Mouse (Mus musculus): ENCODE data around the gene Sycn.

DNA sequence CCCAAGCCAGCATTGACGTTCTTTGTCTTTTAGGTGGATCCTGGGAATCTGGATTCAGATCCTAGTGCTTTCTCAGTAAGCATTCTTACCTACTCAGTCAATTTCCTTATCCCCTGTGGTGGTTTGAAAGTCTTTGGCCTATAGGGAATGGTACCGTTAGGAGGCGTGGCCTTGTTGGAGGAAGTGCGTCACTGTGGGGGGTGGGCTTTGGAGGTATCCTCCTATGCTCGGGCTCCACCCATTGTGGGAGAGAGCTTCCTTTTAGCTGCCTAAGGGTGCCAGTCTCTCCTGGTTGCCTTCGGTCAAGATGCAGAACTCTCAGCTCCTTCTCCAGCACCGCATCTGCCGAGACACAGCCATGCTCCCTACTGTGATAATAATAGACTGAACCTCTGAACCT, 48.4 kb upstream of the Sycn start:
- TF ChIP-seq POLR2A (IDR thresholded peaks at IDR 0.05; ENCODE audit: control insufficient read depth, extremely low read depth, insufficient read depth, low read length, poor library complexity) (no peak), CTCF (IDR thresholded peaks at IDR 0.05; ENCODE audit: borderline replicate concordance, control insufficient read depth, extremely low read depth, insufficient read depth, low read length, poor library complexity) (no peak)

Data from thymus, adult 2 months (tissue).